Mouse (Mus musculus) granulocyte monocyte progenitor cell, adult 5-6 weeks (primary cell): ENCODE measurements around the gene Tenm2. TPM values are rescaled to one million over a fixed set of nuclear protein-coding genes. Genes with fewer than 3 reads are reported as not detected.

Experiments
- ATAC-seq: replicated peaks from 2 replicates; pipeline ENCODE4 v1.8.0; 2016; ENCODE audit warnings: mild to moderate bottlenecking, moderate TSS enrichment, inconsistent platforms; ENCODE audit not compliant: poor library complexity, severe bottlenecking
- total RNA-seq, 2 experiments: library from RNA; stranded (forward) in 1 of 2; stranded (reverse) in 1 of 2; fragments of 200-712, 200-1000 nt in 1 of 2; fragments of >200 nt in 1 of 2; fragmentation: Nextera tagmentation in 1 of 2; gene quantifications; 2 replicates each; pipeline ENCODE4 v1.2.3; 2014 to 2017

Tenm2 gene
- total RNA-seq, 2 experiments from 2014 or later = not detected

DNA sequence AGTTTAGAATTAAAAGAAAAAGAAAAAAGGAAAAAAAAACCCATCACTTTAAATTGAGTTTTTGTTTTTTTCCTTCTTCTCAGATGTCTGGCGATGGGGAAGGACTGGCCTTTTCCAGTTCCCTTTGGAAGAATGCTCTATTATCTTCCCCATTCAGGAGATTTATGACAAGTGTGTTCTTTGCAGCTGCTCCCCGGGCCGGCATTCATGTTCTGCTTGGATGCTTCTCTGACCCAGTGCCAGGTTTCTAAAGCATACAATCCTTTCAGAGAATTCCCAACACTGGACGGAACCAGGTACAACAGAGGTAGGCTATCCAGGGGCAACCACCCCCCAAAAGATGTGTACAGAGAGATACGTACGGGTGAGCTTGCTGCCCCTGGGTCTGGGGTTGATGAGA is 1132.2 kb downstream of the Tenm2 start:
- no peak for ATAC-seq

DNA sequence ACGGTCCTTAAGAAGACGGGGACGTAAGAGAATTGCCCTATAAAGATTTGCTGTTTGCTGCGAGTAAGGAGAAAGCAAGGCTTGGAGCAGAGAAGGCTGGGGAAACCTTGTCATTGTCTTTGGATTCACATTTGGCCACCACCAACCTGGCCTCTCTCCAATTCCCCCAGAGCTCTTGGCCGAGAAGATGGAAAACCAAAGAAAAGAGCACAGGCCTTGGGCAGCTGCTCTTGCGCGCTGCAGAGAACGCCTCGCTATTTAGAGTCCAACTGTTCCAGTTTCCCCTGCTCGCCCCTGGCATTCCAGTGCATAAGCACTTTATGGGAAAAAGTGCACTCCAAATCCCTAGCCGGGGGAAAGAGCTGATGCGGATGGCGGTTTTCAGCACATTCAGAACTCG is 1139.5 kb downstream of the Tenm2 start:
- ATAC-seq = no peak

DNA sequence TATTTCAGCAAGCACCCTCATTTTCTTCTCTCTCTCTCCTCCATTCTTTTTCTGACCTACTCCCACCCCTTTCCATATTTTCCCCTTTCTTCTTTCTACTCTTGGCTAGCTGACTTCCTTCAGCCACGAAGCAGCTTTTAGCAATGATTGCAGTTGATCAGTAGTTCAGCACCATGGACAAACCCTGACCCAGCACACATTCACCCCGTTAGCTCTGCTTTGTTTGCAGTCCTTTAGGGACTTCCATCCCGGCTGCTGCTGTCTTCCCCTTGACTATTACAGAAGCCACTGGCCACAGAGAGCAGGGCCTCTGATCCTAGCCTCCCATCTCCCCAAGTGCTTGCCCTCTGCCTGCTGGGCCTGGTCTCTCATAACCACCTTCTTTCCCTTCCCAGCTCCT is 1145.6 kb downstream of the Tenm2 start:
- ATAC-seq = no peak

DNA sequence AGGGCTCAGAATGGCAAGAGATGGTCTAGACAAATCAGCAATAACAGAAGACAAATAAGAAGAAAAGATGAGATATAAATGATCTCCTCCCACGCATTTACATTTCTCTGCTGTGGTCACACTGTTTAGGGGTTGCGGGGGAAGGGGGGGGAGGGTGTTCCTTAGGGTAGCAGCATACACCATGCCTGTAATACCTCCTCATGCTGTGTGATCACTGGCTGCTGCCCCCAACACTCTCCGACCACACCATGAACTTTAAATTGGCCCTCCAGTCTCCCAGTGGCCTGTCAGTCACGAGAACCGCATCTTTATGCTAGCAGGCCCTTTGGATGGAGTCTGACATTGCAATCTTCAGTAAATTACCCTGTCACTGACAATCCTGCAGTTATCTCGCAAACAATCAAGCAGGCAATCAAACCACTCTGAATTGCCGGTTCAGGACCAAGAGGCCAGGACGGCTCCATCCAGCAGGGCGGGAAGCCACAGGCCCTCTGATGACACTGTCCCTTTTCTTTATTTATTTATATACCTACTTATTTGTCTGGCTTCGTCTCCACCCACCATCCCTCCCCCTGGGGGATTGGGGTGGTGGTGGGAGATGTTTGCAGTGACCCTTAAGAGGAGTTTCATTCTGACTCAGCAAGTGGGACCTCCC is 1154.2 kb downstream of the Tenm2 start:
- ATAC-seq = no peak

DNA sequence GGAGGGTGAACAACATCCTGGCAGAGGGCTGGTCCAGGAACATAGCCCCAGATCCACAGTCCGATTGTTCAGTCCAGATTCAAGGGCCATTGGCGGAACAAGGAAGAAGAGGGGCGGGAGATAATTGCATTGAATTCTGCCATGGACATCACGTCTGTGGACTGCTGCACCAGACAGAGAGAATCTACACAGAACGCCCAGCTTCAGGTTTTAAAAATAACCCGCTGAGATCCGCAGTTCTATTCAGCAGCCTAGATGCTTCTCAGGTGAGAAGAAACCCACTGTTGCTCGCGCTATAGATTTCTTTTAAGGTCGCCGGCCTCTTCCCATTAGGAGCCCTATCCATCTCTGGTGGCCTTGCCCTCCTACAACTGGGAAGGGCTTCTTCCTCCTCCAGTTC is 1155.0 kb downstream of the Tenm2 start:
- no peak for ATAC-seq

DNA sequence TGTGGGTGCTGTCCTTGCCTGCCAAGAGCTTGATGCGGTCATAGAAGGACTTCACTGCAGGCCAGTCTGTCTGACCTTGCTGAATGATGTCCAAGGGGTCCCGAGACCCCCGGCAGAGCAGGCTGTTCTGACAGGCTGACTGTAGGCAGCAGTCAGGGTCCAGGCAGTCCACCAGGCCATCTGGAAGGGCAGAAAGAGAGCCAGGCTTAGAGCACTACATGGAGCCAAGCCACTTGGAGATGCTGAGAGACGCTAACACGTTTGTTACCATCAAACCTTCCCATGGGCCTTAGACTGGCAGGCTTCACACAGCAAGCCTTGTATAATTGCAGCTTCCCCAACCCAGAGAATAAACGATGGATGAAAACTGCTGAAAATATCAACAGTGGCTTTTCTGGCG is 1157.4 kb downstream of the Tenm2 start:
- ATAC-seq = no peak

DNA sequence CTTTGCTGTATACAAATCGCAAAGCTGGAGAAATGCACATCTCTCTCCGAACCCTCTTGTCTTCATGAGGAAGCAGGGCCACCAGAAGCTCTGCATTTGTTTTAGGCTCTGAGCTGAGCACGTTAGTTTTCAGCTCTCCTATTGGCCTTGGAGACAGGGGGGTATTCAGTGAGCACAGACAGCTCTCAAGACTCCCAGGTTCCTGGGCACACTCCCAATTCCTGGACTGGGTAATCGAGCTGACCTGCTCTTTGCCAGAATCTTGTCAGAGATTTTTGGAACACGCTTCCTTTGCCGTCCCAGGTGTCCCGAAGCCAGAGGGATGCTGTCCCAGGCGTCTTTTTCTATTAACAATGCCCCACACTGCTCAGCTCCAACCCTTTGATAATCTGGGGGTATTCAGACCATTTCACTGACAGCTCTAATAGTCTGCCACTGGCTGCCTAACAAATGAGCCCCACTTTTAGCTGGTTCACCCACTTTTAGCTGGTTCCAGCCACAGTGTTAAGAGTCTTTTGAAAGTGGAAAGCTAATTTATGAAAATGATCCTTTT is 1161.7 kb downstream of the Tenm2 start:
- no peak for ATAC-seq

DNA sequence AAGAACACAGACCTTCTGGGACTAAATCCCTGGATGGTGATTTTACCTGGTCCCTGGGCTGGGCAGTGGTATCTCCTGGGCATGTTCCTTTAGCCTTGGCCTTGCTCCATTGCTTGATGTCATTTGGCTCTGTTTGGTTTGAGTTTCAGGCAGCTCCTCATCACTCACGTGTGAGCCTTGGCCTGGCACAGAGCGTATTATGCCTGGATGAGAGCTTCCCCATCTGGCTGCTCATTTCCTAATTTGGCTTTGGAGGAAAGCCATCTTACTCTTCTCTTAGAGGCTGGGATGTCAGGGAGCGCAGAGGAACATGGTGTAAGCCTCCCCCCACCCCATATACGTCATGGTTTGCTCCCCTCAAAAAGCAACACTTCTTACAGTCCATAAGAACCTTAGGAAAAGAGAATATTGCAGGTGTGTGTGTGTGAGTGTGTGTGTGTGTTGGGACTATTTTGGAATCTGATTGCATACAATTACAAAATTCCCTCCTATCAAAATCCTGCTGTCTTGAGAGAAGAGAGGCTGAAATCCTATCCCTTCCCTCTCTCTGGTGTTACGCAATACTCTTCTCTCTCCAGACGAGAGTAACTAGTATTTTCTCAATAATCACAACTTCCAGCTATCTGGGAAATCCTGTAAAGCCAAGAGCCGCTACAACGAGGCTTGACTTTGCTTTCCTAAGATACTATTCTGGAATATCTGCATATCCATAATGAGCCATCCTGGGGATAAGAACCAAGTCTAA is 1162.5 kb downstream of the Tenm2 start:
- ATAC-seq = no peak

DNA sequence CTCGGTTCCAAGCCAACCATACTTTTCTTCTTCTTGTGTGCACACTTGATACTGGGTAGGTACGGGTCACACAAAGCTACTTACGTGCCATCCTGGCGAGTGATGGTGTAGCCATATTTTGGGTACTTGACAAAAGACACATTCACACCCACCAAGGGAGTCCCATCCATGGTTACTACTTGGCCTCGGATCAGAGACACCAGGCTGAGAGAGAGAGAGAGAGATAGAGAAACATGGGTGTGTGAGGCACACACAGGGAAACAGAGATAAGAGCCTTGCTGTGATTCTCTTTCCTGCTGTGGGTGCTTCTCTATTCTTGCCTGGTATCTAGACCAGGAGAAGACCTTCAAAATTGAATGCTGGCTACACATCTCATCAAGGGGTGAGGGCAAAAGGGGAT is 1163.1 kb downstream of the Tenm2 start:
- ATAC-seq = no peak

DNA sequence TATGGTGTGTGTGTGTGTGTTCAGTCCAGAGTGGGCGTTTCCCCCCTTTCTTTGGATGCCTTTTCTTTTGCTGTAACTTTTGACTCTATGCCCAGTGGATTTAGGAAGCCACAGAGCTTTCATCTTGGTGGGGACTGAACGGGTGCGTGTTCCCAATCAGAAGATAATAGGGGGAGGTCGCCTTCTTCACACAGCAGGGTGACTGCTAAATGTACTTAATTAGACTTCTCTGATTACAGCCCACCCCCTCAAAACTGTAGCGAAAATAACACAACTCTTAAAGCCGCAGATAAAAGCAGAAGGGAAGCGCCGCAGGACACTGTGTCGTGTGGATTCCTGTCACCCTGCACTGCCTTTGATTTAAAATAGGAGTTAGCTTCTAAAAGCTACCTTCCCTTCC is 1163.7 kb downstream of the Tenm2 start:
- ATAC-seq = no peak

DNA sequence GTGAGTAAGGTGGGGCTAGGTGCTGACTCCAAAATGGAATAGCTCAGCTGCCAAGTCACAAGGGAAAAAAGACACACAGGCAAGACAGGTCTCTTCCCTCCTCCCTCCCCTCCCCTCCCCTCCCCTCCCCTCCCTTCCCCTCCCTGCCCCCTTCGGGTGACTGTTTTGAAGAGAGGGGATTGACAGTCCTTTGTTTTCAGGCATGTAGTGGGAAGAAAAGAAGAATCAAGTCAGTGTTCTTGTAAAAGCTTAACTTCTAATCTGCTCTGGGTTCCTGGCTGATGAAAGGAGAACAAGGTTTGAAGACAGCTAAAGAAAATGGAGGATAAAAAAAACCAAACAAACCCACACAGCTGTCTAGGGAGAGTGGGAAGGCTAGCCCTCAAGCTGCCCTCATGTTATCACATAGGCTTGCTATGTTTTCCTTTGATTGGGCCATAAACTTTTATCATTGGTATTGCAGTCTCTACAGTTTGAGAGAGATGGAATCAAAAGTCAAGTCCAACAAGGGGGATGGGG is 1176.4 kb downstream of the Tenm2 start:
- ATAC-seq = no peak

DNA sequence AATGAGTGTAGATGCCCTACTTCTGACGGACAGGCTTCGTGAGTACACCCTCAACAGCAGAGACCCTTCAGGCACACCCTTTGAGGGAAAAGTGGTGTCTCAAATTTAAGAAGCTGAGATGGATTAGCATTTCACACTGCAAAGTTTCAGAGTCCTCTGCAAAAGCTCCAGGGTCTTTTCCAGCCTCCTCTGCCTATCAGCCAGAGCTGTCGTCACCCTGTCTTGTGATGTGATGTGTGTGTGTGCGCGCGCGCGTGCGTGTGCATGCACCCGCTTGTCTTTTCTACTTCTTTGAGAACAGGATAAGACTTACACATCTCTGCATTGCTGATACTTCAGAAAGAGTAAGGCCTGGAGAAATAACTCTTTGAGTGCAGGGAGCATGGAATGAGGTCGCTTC is 1179.2 kb downstream of the Tenm2 start:
- no peak for ATAC-seq

DNA sequence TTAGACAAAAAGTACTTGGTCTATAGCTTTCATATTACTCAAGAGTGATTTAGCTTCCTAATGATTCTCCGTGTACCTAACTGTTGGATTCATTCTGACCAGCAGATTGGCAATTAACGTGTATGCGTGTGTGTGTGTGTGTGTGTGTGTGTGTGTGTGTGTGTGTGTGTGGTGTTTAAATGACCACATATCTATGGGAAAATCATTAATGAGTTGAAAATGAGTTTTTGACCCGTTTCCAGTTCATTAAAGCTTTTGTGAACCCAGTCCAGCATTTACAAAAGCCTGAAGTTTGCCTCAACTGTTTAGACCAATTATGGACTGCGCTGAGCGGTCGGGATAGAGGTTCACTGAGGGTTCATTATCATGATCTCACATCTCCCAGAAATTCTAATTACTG is 1181.4 kb downstream of the Tenm2 start:
- no peak for ATAC-seq

DNA sequence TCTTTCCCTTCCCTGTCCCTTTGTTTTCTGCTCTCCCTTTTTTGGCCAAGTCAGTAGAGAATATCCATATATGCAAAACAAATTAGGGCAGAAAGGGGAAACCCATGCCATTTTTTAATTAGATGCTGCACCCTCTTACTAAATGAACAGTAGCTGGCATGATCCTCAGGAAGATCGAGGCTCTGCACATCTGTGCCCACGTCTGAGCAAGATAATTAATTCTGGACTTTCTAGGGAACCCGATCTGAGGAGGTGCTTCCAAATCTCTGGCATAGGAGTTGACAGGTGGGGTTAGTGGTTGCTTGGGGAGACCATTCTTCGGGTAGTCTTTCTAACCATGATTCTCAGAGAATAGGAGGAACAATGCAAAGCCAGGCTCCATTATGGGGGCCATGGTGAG is 1182.3 kb downstream of the Tenm2 start:
- no peak for ATAC-seq

DNA sequence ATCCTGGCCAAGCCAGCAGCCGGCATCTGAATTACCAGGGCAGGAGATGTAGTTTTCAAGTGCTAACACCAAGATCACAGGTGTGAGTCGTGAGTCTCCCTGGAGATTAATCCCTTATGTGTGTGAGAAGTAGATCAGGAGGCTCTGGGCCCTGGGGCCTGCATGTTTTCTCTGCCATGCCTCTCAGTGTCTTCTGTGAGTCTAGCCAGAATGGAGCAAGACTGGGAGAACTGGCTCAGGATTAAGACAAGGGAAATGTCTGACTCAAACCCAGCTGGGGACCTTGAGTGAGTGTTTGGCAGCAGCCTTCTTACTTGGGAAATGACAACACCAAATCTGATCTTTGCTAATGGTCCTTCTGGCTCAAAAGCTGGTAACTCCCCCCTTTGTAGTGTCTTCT is 1183.2 kb downstream of the Tenm2 start:
- ATAC-seq = no peak

DNA sequence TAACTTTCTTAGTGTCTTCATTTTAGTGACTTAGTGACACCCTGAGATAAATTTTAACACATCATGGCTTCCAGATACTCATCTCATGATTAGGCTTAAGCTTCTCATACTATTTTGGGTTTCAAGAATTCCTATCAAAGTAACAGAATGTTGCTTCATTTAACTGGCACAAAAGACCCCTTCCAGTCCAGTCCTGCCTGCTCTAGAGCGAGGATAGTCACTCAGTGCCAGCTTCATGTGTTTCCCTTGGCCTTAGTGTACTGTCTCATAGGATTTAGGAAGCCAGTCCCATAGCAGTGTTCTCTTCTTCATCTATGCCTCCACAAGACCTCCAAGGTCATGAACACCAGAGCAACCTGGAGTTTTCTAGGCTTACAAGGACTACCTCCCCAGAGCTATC is 1183.7 kb downstream of the Tenm2 start:
- no peak for ATAC-seq

DNA sequence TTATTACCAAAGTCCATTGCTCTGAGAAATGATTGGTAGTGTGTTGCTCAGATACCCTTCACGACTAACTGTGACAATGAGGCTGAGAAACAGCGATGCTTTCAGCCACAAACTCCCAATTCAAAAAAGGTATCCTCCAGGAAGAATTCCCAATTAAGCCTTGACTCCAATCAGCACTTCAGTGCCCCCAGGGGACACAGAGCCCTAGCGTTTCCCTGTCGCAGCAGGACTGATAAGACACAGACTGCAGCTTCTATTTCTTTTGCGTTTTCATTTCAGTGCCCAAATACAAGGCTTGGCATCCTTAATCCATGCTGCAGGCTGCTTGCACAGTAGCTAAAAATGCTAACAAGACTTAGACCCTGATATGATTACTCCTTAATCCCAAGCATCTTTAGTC is 1186.2 kb downstream of the Tenm2 start:
- ATAC-seq = no peak

DNA sequence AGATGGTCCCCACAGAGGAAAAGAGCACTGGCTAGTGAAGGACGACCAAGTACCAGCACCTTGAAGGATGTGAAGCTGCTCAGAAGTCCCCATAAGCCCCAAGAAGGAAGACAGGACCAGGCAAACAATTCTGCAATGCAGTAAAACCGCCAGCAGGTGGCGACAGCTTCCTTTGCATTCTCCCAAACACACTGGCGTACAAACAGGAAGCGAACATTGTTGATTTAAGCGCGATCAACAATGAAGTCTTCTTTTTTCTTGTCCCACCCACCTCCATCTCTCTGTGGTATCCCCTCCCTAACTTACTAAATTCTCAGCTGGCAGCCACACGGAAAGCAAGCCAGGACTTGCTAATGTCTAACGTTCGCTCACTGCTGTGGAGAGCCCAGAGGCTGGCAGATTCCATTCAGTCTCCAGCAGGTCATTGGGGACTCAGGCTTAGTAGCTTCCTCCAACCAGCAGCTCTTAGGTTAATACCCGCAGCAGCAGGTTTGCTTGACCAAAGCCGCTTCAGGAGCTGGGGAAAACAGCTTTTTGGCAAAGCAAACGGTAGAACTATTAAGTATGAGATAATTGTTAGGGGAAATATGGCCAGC is 1190.0 kb downstream of the Tenm2 start:
- ATAC-seq = peak; percentile 84

DNA sequence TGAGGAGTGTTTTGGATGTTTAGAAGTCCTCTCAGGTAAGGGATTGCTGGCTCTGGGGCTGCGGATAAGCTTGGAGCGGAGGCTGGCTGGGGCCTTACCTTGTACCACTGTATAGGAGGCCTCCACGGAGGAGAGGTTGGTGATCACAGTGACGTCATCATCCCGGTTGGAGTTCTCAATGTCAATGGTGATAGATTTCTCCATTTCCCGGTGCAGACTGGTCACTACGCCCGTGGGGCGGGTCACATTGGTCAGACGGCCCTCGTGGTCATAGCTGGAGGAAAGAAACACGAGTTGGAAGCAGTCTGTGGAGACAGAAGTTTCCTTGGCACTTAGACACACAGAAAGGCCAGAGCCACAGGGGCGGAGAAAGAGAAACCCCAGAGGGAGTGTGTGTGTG is 1194.4 kb downstream of the Tenm2 start:
- ATAC-seq = no peak

DNA sequence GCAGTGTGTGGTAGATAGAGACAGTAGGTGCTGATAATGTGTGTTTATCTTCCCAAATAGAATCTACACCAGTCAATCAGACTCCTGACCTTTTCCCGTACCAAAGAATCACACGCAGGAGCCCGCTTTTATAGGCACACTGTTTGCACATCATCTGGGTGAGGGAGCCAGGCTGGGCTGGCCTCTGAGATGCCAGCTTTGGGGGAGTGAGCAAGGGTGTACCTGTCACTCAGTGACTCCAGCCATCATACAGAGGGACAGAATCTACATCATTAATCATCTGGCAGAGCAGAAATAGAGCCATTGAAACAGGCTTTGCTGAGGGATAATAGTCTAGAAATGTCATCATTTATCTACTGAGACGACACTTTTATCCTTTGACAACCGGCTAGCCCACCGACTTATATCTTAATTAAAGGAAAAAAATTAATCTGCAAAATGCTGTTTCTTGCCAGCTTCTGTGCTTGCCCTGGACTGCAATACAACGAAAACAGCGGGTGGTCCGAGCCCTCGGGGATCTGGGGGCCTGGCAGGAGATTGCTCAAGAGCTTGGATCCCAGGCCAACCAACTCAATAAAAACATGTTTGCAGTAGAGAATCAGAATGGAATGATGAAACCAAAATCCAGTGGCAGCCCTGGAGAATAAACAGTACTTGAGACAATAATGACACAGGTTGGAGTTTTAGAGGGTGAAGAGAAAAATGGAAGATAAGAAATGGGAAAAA is 1195.1 kb downstream of the Tenm2 start:
- ATAC-seq = no peak

DNA sequence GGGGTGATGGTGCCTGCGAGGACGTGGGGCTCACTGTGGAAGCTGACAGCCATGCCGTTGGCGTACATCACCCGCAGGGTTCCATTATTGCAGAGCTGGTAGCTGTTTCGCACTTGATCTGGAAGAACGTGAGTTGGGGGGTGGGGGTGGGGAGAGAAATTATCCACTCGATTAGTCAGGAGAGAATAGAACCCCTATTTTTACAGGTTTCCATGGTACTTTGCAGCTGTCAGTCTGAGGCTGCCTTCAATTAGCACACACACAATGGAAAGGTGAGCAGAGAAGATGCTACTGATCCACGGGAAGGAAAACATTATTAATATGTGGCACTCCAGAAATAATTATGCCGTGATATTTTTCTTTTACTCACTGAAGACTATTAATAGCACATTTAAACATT is 1195.9 kb downstream of the Tenm2 start:
- ATAC-seq = no peak
